Mouse (Mus musculus): ENCODE results near the gene Kdf1.
A peak's percentile ranks its signal among the peaks of the same experiment; 100 is the strongest.
"Not testable (repeated sequence)": the region's sequence is repeated elsewhere in the genome, so short reads cannot be mapped to it uniquely, and the experiment has no call there.

Kdf1 gene

DNA sequence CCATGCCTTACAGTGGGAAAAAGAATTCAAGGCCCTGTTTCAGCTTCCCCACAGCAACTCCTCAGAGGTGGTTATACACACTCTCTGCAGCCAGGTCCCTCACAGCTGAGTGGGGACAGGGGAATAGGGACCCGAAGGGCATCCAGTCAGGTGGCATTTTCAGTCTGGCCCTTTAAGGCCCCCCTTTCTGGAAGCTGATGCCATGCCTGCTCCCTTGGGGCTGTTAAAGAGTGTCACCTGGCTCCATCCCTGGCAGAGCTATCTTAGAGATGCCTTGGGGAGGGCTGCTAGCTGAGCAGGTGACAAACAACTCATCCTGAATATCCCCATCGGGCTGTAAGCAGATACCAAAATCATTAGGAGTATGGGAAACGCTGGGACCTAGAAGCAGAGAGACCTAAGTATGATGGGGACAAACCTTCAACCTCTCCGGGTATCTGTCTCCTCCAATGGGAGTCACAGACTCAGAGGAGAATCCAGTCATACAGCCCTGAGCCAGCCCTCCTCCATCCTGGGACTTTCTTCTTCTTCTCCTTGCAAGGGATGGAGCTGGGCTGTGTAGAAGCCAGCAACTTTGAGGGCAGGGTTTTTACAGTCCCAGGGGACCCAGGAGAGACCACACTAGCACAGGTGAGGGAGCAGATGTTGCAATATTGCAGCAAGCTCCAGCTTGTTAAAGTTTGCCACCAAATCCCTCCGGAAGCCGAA lies 21.9 kb upstream of the Kdf1 start:
- no peak for DNase-seq

DNA sequence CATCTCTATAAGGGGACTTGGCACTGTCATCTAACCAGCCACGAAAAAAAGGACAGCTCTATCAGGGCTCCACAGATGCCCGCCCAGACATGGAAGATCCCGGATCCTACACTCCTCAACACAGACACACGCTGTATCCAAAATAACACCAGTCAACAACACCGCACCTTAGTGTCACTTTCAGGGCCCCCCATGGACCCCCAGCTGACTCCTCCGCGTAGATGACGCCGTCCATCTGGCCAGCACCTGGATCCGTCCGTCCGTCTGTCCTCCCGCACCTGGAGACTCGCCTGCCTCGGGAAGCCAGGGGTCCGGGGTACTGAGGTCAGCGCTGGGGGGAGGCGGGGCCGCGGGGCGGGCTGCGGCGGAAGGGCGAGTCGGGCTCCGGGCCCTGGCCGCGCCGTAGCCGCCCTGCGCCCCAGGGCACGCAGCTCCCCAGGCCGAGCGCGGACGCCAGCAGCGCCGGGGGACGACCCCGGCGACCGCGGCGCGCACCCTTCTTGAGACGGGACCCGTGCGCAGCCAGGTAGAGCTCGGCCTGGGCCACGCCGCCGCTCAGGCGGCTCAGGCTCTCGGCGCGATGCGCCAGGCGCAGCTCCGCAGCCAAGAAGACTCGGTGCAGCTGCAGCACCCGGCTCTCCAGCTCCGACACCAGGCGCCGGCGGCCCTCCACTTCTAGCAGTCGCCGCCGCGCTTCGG lies 21.2 kb upstream of the Kdf1 start:
- no peak for DNase-seq

DNA sequence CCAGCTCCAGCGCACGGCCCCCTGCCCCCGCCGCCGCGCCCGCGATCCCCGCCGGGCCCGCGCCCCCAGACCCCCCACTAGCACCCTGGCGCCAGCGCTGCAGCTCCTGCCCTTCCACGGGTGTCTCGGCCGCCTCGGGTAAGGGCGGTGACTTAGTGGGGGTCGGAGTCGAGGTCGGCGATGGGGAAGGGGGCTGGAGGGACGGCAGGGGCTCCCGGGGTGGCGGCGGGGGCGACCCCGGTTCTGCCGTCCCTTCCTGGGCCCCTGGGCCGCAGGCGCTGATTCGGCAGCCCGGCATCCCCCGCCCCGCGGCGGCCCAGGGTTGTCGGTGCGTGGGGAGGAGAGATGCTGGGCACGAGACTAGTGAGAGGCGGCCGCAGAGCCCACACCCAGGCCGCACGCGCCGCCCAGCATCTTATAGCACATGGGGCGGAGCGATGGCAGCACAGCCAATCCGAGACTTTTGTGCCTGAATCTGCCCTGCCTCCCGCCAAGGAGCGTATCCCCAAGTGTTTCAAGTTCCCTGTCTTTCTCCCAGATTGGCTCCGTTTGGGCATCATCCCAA lies 20.5 kb upstream of the Kdf1 start, which contains the start of gene Trnp1:
Gene Trnp1 (minus strand): TSS at position 391 of the 565 bp plus-strand sequence.
- DNase-seq, result peak; percentile 79 to 83

DNA sequence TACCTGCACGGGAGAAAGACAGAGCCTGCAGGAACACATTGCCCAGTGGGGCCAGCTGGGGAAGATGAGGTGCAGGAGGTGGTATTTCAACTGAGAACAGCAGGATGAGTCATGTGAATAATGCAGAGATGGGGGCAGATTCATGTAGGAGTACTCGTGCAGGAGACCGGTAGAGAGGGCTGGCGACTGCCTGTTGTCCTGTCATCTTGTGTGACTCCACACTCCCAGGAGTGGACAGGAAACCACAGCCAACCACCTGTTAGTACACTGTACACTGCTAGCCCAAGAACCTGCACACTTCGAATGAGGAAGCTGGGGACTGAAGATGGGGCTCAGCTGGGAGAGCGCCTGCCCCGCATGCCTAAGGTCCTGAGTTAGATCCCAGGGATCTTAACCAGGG lies 17.2 kb upstream of the Kdf1 start:
- DNase-seq, result no peak

DNA sequence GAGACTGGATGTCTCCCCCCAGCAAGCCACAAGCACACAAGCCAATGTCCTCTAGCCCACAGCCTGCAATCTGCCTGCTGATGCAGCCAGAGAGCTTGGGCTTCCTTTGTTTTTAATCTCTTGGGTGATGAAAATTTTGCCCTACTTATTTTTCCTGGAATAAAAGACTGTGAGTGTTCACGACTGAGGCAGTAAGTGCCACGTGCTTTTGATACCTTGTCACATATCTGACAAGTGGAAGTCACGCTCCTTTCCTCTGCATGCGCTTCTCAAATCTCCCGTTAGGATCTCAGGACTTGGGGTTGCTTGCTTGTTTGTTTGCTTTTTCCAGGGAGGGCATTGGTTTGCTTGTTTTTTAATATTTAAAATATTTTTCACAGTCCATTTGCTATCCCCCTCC lies 14.5 kb upstream of the Kdf1 start:
- no peak for DNase-seq

DNA sequence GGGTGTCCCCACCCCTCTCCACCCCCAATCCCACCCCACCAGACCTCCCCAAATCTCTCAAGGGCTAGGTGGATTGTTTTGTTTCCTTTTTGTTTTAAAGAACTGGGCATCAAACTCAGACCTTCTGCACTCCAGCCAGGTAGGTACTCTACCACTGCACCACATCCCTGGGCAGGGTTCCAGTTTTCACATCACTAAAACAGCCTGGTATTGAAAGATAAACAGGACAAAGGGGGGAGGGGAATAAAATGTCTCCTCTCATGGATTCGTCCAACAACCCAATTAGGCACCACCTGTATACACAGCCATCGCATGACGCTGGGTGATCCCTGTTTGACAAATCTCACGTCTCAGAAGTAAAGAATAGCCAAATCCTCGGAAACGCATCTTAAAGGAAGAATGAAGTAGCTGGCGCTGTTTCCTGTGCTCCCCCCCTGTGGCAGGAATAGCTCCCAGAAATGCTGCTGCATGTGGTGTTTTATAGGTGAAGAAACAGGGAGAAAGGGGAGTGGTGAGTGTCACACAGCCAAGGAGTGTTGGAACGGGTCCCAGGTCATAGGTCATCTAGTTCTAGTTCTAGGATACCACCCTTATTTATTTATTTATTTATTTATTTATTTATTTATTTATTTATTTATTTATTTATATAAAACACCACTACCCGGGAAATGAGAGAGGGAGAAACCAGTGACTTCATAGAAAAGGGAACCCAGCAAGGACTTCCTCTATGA lies 13.8 kb upstream of the Kdf1 start:
- no peak for DNase-seq

DNA sequence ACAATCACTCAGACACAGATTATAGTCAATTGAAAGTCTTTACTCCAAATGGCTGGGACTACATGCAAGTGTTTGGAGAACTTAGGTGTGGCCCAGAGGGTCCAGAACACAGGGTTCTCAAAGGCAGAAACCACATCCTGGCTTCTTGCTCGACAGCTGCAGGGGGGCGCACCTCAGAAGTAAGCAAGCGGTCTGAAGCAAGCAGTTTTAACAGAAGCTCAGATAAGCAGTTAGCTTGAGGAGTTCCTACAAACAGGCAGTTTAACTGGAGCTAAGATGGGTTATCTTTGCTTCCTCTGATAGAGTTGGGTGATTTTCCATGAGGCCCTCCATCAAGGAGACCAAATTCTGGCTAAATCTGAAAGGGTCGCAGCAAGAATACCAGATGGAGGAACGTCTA lies 12.2 kb upstream of the Kdf1 start:
- DNase-seq, result no peak

DNA sequence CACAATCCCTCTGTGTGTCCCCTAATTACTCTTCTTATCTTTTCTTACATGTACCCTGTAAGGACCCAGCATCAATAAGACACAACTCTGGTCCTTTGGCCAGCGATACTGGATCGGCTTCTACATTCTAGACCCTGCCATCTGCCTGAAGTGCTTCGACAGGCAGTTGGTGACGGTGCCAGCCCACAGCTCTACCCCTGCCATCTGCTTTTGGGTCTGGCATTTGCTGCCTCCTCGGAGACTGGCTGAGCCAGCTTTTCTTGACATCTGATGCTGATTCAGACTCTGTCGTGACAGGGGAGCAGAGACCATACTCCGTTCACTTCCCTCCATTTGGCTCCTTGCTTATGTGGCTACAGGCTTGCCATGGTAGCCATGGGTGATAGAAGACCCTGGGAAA lies 9.8 kb upstream of the Kdf1 start:
- DNase-seq, result no peak

DNA sequence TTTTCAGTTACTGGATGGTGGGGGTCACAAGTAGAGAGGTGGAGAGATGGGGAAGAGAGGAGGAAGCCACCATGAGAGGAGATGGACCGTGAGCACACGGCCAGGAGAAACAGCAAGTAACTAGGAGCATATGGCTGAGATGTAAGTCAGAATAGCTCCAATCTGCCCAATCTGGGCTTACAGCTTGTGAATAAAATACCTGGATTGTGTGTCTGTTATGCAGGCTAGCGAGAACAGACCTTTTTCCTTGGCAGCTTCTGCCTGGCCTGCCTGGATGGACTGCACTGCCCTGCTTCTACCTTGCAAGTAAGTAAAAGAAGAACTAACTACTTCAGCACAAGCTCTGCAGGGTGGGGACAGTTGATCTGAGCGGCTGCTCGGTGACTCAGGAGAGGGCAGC lies 7.7 kb upstream of the Kdf1 start:
- no peak for DNase-seq

DNA sequence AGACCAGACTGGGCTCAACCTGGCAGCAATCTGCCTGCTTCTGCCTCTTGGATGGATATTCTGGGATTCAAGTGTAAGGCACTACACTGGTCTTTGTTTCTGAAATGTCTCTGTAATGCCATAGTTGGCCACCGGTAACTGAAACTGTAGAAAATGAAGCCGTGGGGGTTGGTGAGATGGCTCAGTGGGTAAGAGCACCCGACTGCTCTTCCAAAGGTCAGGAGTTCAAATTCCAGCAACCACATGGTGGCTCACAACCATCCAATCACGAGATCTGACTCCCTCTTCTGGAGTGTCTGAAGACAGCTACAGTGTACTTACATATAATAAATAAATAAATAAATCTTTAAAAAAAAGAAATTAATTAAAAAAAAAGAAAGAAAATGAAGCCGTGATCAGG lies 6.3 kb upstream of the Kdf1 start:
- DNase-seq, result not testable (repeated sequence)

DNA sequence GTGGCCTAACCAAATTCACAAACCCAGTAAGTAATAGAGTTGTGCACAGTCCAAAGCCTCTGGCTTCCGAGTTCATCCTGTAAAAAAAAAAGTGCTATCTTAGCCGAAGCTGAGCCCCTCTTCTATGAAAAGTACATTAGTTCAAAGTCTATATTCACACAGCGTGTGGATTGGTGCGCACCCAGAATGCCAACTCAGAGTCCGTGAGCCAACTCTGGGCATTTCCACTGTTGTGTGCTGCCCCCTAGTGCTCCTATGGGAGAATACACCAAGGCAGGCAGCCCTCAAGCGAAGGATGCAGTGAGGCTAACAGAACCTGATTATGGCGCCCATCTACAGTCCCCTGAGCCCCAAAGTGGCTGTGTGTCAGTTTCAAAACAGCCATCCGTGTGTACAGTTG lies 5.8 kb upstream of the Kdf1 start:
- peak; percentile 71 to 75 for DNase-seq

DNA sequence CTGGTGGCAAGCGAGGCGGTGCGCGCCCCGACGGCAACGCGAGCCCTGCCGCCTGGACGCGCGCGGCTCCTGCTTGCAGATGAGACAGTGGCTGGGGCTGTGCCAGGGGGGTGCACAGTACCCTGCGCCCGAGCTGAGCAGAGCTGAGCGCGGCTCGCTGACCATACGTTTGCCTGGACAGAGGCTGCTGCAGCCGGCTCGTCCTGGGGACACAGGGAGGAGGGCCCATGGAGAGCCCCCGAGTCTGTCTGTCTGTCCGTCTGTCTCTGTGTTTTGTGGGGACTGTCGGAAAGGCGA lies 554 bp downstream of the Kdf1 start:
- DNase-seq, result no peak

DNA sequence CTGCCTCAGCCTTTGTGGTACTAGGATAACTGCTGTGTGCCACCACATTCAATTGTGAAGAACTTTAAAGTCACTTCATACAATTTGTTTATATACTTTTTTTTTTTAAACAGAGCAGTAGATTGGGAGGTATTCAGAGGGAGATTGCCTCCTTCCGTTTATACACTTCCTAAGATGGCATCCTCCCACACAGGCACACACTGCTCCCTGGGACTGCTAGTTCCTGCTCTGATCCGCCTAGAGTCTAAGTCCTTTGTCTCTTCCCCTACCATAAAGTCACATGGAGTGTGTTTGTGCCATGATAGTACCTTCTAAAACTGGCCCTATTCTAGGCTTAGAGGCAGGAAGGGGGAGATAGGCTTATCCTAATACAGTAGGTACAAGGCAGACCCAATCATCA lies 2.7 kb downstream of the Kdf1 start:
- no peak for DNase-seq

DNA sequence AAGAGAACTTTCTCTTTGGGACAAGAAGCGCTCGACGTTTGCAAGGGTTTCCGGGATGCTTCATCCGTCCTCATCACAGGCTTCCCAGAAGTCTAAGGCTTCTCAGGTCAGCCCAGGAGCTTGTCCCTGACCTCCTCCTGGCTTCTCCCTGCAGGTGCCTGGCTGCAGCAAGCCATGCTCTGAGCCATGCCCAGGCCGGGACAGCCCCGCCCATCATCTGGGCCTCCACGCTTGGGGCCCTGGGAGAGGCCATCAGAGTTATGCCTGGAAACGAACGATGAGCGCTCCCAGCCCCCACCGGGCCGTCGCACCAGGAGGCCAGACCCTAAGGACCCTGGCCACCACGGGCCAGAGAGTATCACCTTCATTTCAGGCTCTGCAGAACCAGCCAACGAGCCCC lies 9.0 kb downstream of the Kdf1 start:
- DNase-seq, result no peak

DNA sequence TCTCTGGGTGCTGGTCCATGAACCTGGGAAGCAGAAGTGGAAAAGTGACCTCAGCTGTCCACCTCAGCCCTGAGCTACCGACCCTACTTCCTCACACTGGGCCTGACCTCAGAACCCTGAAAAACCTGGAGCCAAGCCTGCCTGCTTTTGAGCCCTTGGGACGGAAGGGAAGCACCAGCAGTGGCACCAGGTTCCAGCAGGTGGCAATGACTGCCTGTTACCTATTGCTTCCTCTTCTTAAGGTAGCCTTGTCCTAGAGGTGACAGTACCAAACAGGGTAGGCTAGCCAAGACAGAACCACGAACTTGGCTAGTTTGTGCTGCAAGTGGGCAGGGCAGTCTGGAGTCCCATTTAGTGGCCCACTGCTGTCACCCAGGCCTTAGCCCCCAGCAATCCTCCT lies 14.0 kb downstream of the Kdf1 start:
- DNase-seq, result no peak

DNA sequence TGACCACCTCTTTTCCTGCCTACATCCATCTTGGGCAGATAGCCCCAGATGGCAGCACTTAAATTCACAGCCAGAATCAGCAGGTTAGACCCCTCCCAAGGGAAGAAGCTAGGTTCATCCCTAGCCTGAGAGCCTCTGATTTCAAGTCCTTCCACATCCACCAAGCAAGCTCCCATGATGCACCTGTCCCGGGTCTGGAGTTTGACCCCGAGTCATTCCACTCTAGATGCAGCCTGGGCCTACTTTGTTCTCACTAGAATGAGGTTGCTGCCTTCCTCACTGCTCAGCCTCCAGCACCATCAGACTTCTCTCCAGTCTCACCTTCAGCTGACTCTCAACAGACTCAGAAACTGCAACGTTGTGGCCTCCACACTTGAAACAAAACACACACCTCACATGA lies 17.3 kb downstream of the Kdf1 start:
- DNase-seq, result no peak

DNA sequence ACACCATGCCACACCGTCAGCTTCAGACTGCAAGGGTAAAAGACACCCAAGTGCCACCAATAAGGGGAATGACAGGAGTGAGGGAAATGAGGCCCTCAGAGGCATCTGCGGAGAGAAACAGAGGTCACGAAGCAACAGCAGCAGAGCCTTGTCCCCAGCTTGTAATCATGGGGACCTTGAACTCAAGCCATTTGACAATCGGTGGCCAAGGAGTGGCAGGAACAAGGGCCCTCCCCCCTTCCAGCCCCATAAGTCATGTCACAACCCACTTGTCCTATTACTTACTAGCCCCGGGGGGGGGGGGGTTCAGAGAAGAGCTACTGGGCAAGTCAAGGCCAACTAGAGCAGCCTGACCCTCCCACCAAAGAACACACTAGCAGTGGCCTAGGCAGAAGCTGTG lies 17.9 kb downstream of the Kdf1 start:
- no peak for DNase-seq

DNA sequence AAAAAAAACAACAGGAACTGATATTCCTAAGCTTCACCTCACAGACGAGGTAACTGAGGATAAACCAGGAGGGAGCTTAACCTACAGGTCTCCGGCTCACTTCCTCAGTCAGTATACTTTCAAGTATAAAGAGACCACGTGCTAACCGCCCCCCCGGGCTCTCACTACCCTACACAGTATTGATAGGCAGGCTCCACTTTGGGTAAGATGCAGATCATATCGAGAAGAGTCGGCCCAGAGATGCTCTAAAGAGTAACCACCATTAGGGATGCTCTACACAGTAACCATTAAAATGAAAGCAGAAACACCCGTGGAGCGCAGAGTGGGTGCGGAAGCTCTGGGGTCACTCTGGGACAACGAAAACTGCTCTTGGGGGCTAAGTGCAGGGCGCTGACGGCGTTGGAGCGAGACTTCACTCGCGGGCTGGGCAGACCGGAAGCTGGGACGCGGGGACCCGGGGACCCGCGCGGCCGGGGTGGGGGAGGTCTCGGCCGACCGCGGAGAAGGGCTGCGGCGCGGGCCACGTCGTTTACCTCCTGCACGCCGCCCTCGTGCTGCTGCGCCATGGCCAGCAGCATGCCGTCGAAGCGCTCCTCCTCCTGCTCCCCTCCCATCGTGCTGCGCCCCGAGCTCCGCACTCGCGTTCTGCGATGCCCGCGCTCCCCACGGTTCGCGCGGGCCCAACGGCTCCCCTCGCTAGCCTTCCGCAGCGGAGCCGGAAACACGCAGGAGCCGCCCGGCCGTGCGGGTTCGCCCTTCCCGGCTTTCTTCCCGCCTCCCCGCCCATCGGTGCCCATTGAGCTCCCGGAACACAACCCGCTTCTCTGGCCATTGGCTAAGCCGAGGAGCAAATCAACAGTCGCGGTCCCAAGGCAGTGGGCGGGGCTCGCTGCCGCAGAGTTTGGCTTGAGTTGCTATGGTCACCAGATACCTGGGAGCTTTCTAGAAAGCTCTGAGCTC lies 26.8 kb downstream of the Kdf1 start, which contains the start of gene Nudc:
Gene Nudc (minus strand): TSS at position 725 of the 960 bp plus-strand sequence.
- peak; percentile 98 to 99 for DNase-seq

DNA sequence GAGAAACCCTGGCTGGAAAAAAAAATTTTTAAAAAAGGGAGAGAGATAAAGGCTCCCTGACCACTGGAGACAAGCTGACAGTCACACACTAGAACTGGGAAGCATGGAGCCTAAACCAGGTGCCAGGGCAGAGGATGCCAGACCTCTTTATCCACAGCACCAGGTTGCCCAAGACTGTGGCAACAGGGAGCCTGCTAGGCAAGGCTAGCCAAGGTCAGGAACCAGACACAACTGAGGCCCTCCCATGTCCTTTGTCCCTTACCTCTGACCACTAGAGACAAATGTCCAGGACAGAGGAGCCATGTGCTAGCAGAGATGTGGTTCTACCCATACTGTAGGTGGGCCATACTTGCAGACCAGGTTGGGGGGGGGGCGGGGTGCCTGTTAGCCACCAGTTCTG lies 33.3 kb downstream of the Kdf1 start:
- DNase-seq, result no peak

DNA sequence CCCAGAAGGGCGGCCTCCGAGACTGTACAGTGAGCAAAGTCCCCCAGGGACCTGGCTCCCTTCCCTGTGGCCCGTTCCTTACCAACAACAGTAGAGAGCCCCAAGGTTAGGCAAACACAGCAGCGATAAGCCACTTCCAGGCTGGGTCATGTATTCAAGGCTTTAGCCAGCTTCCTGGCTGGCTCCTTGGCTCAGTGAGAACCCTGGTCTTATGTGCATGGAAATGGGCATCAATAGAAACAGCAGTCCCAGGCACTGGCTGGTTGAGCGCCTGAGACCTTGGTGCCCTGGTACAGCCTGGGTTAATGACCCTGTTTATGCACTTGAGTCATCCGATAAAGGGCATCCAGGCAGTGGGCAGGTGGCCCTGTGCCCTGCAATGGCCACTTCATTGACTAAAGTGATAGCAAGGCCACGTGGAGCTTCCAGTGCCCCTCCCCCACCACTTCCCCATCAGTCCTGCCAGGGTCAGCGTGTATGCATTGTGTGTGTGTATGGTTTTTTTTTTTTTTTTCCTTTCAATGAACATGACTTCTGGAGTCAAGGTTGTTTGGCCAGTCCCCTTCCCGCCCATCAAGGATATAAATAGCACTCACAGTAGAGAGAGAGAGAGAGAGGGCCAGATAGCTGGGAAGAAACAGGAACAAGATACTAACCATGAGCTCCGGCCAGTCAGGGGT lies 34.1 kb downstream of the Kdf1 start, which contains the start of gene Nr0b2:
Gene Nr0b2 (plus strand): TSS at position 609 of the 680 bp plus-strand sequence.
- no peak for DNase-seq

DNA sequence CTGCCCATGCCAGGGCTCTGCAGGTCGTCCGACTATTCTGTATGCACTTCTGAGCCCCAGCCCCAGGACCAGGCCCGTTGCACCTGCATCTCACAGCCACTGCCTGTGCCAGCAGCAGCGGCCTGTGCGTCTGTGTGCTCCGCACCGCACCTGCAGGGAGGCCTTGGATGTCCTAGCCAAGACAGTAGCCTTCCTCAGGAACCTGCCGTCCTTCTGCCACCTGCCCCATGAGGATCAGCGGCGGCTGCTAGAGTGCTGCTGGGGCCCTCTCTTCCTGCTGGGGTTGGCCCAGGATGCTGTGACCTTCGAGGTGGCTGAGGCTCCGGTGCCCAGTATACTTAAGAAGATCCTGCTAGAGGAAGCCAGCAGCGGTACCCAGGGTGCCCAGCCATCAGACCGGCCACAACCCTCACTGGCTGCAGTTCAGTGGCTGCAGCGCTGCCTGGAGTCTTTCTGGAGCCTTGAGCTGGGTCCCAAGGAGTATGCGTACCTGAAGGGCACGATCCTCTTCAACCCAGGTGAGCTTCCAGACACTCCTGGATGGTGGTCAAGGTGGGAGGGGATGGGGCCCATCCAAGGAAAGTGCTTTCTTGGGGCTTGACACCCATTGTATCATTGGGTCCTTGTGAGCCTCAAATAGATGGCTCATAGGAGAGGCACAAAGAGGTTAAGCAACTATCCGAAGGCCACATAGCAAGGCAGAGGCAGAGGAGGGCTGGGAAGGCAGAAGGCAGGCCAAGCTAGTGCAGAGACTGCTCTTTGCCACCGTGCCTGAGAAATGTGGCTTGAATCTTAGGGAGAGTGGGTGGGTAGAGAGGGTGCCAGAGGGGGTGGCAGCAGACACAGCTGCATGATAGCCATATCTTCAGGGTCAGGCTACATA lies 34.9 kb downstream of the Kdf1 start:
- DNase-seq, result no peak
